Mouse (Mus musculus) liver, embryonic 12.5 days (tissue): ENCODE results near the gene Timm10b. TPM values are rescaled to one million over a fixed set of nuclear protein-coding genes. Genes with fewer than 3 reads are reported as not detected.

Experiments used
- ATAC-seq: fragments of 200-750 bp; cut with Nextera tagmentation; 2 replicates; pipeline ENCODE4 v1.8.0; 2017; ENCODE audit warnings: moderate number of reproducible peaks, mild to moderate bottlenecking, moderate library complexity
- H3K27ac ChIP-seq: fragments of 300-500 bp; sonication (generic); 2 replicates; pipeline ENCODE4 v1.5.1; 2016; ENCODE audit warnings: mild to moderate bottlenecking
- H3K27me3 ChIP-seq: fragments of 300-500 bp; sonication (generic); replicated peaks from 2 replicates; pipeline ENCODE4 v1.6.1; 2016; ENCODE audit warnings: mild to moderate bottlenecking, moderate library complexity
- H3K36me3 ChIP-seq: fragments of 300-500 bp; sonication (generic); 2 replicates; pipeline ENCODE4 v1.6.1; 2016; ENCODE audit warnings: mild to moderate bottlenecking, moderate library complexity
- H3K4me1 ChIP-seq: fragments of 300-500 bp; sonication (generic); 2 replicates; pipeline ENCODE4 v1.6.1; 2016
- H3K4me2 ChIP-seq: fragments of 300-500 bp; sonication (generic); 2 replicates; pipeline ENCODE4 v1.6.1; 2016; ENCODE audit warnings: mild to moderate bottlenecking, moderate library complexity
- H3K4me3 ChIP-seq: fragments of 300-500 bp; sonication (generic); 2 replicates; pipeline ENCODE4 v1.5.1; 2016; ENCODE audit warnings: mild to moderate bottlenecking, moderate library complexity
- H3K9ac ChIP-seq: fragments of 300-500 bp; sonication (generic); 2 replicates; pipeline ENCODE4 v1.6.1; 2016; ENCODE audit warnings: mild to moderate bottlenecking, moderate library complexity
- H3K9me3 ChIP-seq: fragments of 300-500 bp; sonication (generic); replicated peaks from 2 replicates; pipeline ENCODE4 v1.6.1; 2016; ENCODE audit warnings: mild to moderate bottlenecking, moderate library complexity
- WGBS: fragments of 180-500 bp; shearing (Covaris S2); methylation state at CpG from one replicate; pipeline ENCODE4 v1.1.7; 2016; ENCODE audit not compliant: insufficient replicate concordance; 5-methylcytosine and 5-hydroxymethylcytosine counted together
- polyA plus RNA-seq: library from polyadenylated mRNA; unstranded; fragments of >200 nt; fragmentation: Nextera tagmentation; extraction: Ambion mirVana; gene quantifications from 2 replicates; pipeline ENCODE4 v1.2.1, GENCODE M21; 2016

Timm10b gene
- polyA plus RNA-seq, 1 experiment from 2014 or later = 163 TPM

DNA sequence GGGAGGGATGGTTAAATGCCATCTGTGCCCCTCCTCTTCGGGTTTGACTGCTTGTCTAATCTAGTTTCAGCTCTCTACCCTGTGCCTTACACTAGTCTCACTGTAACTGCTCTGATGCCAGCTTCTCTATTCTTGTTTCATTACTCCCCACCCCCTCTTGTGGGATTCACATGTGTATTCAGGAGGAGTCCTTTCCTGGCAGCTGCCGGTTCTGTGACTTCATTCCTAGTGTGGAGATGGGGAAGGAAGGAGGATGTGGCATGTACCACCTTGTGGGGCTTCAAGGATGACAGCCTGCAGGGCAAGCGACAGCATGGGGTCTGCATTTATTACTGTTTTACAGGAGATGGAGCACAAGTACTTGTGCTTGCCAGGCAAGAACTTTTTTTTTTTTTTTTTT lies 2.1 kb downstream of the Timm10b start:
- peak overlapping the region; percentile 88 for H3K4me3 ChIP-seq
- H3K36me3 ChIP-seq = peaks cover 47% of the 10 kb centered on the region
- H3K27ac ChIP-seq = peak overlapping the region; percentile 84; the same call in 1 of the 2 replicates
- H3K4me2 ChIP-seq = peak overlapping the region; percentile 96
- no peaks in the 10 kb centered on the region for H3K9me3 ChIP-seq
- 46% methylated on average over 3 of the region's 3 CpGs for WGBS
- peaks cover 32% of the 10 kb centered on the region for H3K4me1 ChIP-seq
- H3K9ac ChIP-seq = peak overlapping the region; percentile 85; the same call in 1 of the 2 replicates
- H3K27me3 ChIP-seq = no peaks in the 10 kb centered on the region
- ATAC-seq = no peak

DNA sequence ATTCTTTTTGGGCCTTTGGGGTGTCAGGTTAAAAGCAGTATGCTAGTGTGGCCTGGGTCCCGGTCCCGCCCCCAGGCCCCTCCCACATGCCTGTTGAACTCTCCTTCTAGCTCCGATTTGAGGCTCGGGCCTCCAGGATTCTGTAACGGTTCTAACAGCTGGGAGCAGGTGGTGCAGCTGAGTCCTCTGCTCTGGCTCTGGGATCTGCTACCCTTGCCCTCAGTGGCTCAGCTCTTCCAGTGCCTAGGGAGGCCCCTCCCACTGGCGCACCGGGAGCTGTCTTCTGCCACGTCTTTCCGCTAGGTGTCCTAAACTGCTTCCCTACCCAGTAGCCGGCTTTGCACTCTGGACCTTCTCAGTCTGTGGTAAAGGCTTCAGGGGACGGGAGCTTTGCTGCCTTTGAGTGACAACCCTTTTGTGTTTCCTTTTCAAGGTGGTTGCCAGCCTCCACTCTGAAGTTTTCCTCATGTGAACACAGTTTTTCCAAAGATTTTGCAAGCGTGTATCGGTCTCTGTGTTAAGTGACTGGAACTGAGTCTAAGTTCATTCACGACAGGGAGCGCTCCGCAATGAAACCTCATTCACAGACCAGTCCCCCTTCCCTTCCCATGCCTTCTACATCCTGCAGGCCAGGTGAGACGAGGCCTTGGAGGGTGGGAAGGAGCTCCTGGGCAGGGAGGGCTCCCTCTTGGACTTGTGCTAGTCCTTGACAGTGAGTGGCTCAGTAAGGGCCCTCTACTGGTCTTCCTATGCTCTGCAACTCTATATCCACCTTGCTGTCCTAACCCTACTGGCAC lies 11.0 kb downstream of the Timm10b start, which contains the start of gene Dnhd1:
Gene Dnhd1, plus strand, starts transcription at position 189 of the 797 bp plus-strand sequence.
- 3% methylated on average over 17 of the region's 17 CpGs for WGBS

DNA sequence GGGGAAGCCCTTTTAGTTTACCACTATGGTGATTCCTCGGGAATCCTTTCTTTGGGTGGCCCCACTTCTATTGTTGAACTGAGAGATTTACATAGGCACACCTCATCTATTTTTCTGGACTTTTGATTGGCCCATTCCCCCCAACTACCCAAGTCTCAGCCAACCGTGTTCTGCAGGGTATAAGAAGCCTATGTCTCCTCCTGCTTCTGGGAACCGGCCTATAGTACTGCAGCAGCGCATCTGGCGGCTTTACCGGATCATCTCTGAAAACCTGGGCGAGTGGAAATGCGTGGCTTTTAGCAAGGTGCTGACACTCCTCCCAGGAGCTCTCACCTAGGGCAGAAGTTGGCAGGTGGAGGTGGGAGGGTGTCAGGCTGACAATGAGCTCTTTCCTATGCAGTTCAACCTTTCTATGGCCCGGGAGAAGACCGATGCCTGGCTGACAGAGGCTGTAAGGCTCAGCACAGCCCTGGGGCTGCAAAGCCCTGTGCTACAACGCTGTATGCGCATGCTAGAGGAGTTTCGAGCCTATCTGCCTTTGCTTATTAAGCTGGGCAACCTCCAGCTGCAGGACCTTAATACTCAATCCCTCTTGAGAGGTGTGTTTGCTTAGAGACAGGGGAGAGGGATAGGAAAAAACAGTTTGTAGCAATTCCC lies 45.8 kb downstream of the Timm10b start:
- no peak overlapping the region for H3K4me3 ChIP-seq

More for the DNA sequence above, 11.0 kb downstream of the Timm10b start, which contains the start of gene Dnhd1:
- H3K4me1 ChIP-seq = peaks cover 11% of the 10 kb centered on the region
- H3K4me3 ChIP-seq = peak within 1 kb of the TSS; percentile 58
- H3K4me2 ChIP-seq = peak within 1 kb of the TSS; percentile 81
- H3K27me3 ChIP-seq = no peaks in the 10 kb centered on the region
- H3K9ac ChIP-seq = peak within 1 kb of the TSS; percentile 59
- peak; percentile 95 for ATAC-seq
- 0 out of 2 replicates have a peak, but pooled peaks cover 4% of the 10 kb centered on the region for H3K36me3 ChIP-seq
- no peak within 1 kb of the TSS for H3K27ac ChIP-seq
- H3K9me3 ChIP-seq = no peaks in the 10 kb centered on the region

DNA sequence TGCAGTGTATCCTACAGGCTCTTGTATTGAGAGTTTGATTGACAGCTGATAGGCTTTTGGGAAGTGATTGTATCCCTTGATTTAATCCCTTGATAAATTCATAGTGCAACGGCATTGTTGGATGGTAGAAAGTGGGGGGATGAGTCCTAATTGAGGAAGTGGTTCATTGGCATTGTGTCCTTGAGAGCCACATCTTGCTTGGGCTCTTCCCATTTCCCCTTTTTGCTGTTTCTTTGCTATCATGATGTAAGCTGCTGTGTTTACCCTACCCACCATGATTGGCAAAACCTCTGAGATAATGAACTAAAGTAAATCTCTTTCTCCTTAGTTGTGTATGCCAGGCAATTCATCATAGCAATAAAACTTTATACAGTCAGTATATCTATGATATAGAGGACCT lies 51.0 kb downstream of the Timm10b start:
- Histone ChIP-seq H3K9ac (no peak overlapping the region), H3K4me1 (no peaks in the 10 kb centered on the region), H3K27ac (no peak overlapping the region), H3K4me3 (no peak overlapping the region), H3K27me3 (no peaks in the 10 kb centered on the region), H3K4me2 (no peak overlapping the region), H3K36me3 (no peaks in the 10 kb centered on the region), H3K9me3 (no peaks in the 10 kb centered on the region)
- 6% methylated on average over 1 of the region's 1 CpGs for WGBS
- ATAC-seq = no peak

More for the DNA sequence above, 45.8 kb downstream of the Timm10b start:
- Histone ChIP-seq H3K4me1 (no peaks in the 10 kb centered on the region), H3K9me3 (no peaks in the 10 kb centered on the region), H3K36me3 (no peaks in the 10 kb centered on the region), H3K9ac (no peak overlapping the region), H3K27ac (no peak overlapping the region), H3K4me2 (no peak overlapping the region), H3K27me3 (no peaks in the 10 kb centered on the region)
- 28% methylated on average over 13 of the region's 13 CpGs for WGBS
- ATAC-seq = no peak

Other genes with a start within 250 kb of the Timm10b start
- 15.9 and 16.9 TPM in 2 replicates for gene Fam160a2, start 240.0 kb upstream of the Timm10b start, polyA plus RNA-seq
- not detected in 2 replicates for gene Cnga4, start 235.5 kb upstream of the Timm10b start, polyA plus RNA-seq
- gene Cckbr, start 214.3 kb upstream of the Timm10b start, polyA plus RNA-seq = not detected in 2 replicates
- gene Cavin3, start 157.8 kb upstream of the Timm10b start, polyA plus RNA-seq = 8.3 and 8.9 TPM in 2 replicates
- gene Smpd1, start 85.7 kb upstream of the Timm10b start, polyA plus RNA-seq = 27.6 and 28.7 TPM in 2 replicates
- 6.3 and 6.7 TPM in 2 replicates for gene Apbb1, start 58.4 kb upstream of the Timm10b start, polyA plus RNA-seq
- 81.9 and 84.3 TPM in 2 replicates for gene Hpx, start 39.9 kb upstream of the Timm10b start, polyA plus RNA-seq
- gene Trim3, start 6.5 kb upstream of the Timm10b start, polyA plus RNA-seq = 7.7 and 8.0 TPM in 2 replicates
- gene Arfip2, start 360 bp downstream of the Timm10b start, polyA plus RNA-seq = 24.5 and 26.8 TPM in 2 replicates
- 10.2 and 13.2 TPM in 2 replicates for gene Gm45799, start 496 bp downstream of the Timm10b start, polyA plus RNA-seq
- 0.24 and 0.47 TPM in 2 replicates for gene Dnhd1, start 10.8 kb downstream of the Timm10b start, polyA plus RNA-seq
- 149 and 159 TPM in 2 replicates for gene Ilk, start 96.5 kb downstream of the Timm10b start, polyA plus RNA-seq
- gene Rrp8, start 97.3 kb downstream of the Timm10b start, polyA plus RNA-seq = 28.8 and 29.1 TPM in 2 replicates
- 232 and 233 TPM in 2 replicates for gene Taf10, start 104.3 kb downstream of the Timm10b start, polyA plus RNA-seq
- 62.3 and 64.7 TPM in 2 replicates for gene Tpp1, start 112.2 kb downstream of the Timm10b start, polyA plus RNA-seq
- gene Dchs1, start 147.6 kb downstream of the Timm10b start, polyA plus RNA-seq = 1.9 and 2.0 TPM in 2 replicates
- 330 and 351 TPM in 2 replicates for gene Mrpl17, start 171.0 kb downstream of the Timm10b start, polyA plus RNA-seq